Mouse (Mus musculus): ENCODE data around the gene Dedd2. TPM values are rescaled to one million over a fixed set of nuclear protein-coding genes. Genes with fewer than 3 reads are reported as not detected.

Dedd2 gene
- polyA plus RNA-seq, 1 experiment = 29.6 TPM

DNA sequence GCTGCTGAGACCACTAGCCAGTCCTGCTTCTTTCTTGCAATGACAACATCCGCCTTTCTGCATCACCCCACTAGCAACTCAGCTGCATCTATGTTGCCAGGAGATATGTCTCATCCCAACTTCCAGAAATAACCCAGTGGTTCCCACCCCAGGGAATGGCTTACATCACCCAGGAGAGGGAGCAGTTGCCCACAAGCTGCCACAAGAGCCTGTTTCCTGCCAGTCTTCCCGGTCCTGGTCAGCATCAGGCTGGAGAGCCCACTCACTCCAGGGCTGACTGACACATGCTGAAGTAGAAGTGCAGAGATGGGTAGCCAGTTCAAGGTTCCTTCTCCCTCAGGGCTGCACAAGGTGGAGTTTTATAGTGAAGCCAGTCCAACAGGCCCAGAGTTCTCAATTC is 20.6 kb upstream of the Dedd2 start:
- 16% methylated on average over 2 of the region's 2 CpGs for WGBS
- no peak overlapping the region for H3K4me3 ChIP-seq (replicated peaks; ENCODE audit: insufficient read depth, low read depth, low read length)
- H3K4me1 ChIP-seq (ENCODE audit: control insufficient read depth, insufficient read depth, low read length) = 0 out of 2 replicates have a peak, but pooled peaks cover 3% of the 10 kb centered on the region
- H3K27ac ChIP-seq (ENCODE audit: insufficient read depth, low read length) = no peak overlapping the region
- DNase-seq = peak; percentile 60 to 70
- H3K27me3 ChIP-seq (ENCODE audit: control insufficient read depth, insufficient read depth, low read length) = no peaks in the 10 kb centered on the region
- peak; percentile 65 for TF ChIP-seq CTCF (IDR thresholded peaks at IDR 0.05; ENCODE audit: borderline replicate concordance, insufficient read depth, low read depth, low read length)
- no peak for TF ChIP-seq POLR2A (IDR thresholded peaks at IDR 0.05; ENCODE audit: borderline replicate concordance, insufficient read depth, low read length)

DNA sequence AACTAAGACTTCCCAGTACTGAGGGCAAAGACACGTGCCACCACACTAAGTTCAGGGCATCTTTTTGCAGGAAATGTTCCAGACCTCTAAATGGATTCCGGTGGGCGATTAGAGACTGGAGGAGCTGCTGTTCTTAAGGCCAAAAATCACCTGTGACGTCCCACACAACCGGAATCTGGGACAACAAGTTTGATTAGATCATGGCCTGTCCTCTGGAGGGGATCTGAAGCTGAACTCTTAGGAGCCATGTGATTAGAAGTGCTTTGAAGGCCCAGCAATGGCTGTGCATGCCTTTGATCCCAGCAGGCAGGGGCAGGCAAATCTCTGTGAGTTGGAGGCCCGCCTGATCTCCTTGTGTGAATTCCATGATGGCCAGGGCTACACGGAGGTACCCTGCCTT is 20.2 kb upstream of the Dedd2 start:
- 73% methylated on average over 7 of the region's 7 CpGs for WGBS
- TF ChIP-seq CTCF (IDR thresholded peaks at IDR 0.05; ENCODE audit: borderline replicate concordance, insufficient read depth, low read depth, low read length) = no peak
- no peak for TF ChIP-seq POLR2A (IDR thresholded peaks at IDR 0.05; ENCODE audit: borderline replicate concordance, insufficient read depth, low read length)
- no peaks in the 10 kb centered on the region for H3K27me3 ChIP-seq (ENCODE audit: control insufficient read depth, insufficient read depth, low read length)
- no peak overlapping the region for H3K27ac ChIP-seq (ENCODE audit: insufficient read depth, low read length)
- peaks cover 3% of the 10 kb centered on the region; the same call in 1 of the 2 replicates for H3K4me1 ChIP-seq (ENCODE audit: control insufficient read depth, insufficient read depth, low read length)
- H3K4me3 ChIP-seq (replicated peaks; ENCODE audit: insufficient read depth, low read depth, low read length) = no peak overlapping the region
- no peak for DNase-seq

DNA sequence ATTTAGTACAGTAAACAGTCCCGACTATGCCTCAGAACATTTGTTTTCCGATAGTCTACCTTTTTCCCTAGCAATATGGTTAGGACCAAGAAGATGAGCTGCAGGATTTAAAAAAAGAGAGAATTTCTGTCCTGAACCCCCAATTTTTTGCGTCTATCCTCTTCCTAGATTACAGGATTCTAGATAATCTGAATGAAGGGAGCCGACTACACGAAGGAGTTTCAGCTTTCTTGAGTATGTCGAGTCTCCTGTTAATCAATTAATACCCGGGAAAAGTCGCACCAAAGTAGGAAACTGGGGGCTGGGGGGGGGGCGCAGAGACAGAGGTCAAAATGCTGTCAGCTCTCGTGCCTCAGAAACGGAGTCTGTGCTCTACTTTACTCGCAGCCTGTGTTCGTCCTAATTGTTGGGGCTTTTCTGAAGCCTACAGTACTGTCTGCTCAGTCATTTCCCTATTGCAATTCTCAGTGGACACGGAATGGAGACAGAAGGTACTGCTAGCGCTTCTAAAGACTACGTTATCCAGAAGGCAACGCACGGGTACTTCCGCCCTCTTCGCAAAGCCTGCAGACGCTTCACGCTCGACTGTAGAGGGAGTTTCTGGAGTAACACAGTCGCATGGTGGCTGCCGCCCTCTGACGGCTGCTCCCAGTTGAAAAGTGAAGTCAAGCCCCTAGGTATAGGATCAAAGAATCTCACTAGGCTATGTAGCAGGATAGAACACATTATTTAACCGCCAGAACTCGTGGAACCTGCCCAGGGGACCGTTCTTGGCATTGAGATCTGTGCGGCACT is 18.6 kb upstream of the Dedd2 start:
- H3K4me3 ChIP-seq (replicated peaks; ENCODE audit: insufficient read depth, low read depth, low read length) = peak overlapping the region; percentile 50
- H3K27ac ChIP-seq (ENCODE audit: insufficient read depth, low read length) = peak overlapping the region; percentile 82
- no peaks in the 10 kb centered on the region for H3K27me3 ChIP-seq (ENCODE audit: control insufficient read depth, insufficient read depth, low read length)
- TF ChIP-seq POLR2A (IDR thresholded peaks at IDR 0.05; ENCODE audit: borderline replicate concordance, insufficient read depth, low read length) (peak; percentile 55; the same call in 1 of the 2 replicates), CTCF (IDR thresholded peaks at IDR 0.05; ENCODE audit: borderline replicate concordance, insufficient read depth, low read depth, low read length) (peak; percentile 71)
- peak; percentile 87 to 93 for DNase-seq
- peaks cover 6% of the 10 kb centered on the region; the same call in 1 of the 2 replicates for H3K4me1 ChIP-seq (ENCODE audit: control insufficient read depth, insufficient read depth, low read length)
- under 1% methylated on average over 30 of the region's 30 CpGs for WGBS

DNA sequence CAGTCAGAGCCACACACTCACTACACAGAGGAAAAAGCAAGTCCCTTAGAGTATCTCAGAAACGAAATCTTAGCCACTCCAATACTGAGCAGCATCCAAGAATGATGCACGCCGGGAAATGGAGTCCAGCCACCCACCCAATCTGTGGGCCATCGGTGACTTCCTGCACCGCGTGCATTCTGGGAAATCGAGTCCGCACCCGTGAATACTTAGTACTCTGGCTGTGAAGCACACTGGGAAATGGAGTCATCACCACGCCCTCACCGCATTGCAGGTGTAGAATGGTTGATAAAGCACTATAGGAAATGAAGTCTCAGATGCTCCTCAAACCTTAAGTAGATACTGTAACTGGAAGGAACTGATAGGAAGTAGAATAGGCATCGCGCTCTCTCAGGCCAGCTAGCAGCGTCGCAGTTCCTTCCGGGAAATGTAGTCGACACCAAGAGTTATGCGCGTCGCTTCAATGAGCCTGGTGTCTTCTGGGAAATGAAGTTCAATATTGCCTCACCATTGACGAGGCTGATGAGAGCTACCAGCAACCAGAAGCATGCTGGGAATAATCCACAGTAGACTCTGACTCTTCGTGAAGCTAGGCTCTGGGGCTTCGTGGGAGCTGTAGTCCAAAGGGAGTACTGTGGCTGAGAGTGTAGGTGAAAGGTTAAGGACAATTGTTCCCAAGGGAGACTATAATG is 17.7 kb upstream of the Dedd2 start:
- peaks cover 6% of the 10 kb centered on the region; the same call in 1 of the 2 replicates for H3K4me1 ChIP-seq (ENCODE audit: control insufficient read depth, insufficient read depth, low read length)
- peak; percentile 52; the same call in 1 of the 2 replicates for TF ChIP-seq POLR2A (IDR thresholded peaks at IDR 0.05; ENCODE audit: borderline replicate concordance, insufficient read depth, low read length)
- TF ChIP-seq CTCF (IDR thresholded peaks at IDR 0.05; ENCODE audit: borderline replicate concordance, insufficient read depth, low read depth, low read length) = no peak
- WGBS = under 1% methylated on average over 23 of the region's 23 CpGs

DNA sequence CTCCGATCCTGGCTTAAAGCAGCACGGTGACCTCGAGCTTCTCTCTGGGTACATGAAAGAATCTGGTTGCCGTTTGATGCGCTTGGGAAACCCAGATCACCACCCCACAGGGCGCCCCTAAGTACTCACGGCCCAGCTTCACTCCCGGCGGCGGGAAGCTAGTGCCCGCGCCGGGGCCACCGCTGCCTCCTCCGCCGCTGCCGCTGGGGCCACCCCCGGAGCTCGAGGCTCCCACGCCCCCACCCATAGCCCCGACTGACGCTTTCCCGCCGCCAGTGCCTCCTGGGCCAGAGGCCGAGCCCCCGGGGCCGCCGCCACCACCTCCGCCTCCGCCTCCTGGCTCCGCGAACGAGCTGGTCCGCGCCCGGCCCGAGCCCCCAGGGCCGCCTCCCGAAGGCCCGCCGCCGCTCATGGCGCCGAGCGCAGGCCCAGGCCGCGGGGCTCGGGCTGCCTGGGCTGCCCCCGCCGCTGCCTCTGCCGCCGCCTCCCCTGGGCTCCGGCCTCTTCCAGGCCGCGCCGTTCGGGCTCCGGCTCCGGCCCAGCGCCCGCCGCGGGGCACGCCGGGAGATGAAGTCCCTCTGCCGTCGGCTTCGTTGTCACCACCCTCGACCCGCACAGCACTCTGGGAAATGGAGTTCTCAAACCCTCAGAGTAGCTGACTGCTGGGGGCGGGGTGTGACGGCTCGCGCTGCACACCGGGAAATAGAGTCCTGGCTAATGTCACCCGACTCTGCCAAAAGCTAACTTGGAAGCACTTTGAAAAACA is 17.0 kb upstream of the Dedd2 start, which contains the start of gene Gsk3a:
Gene Gsk3a (minus strand): TSS at position 603 of the 766 bp plus-strand sequence.
- DNase-seq = peak; percentile 99

More for the DNA sequence above, 17.7 kb upstream of the Dedd2 start:
- DNase-seq = peak; percentile 96 to 97
- no peaks in the 10 kb centered on the region for H3K27me3 ChIP-seq (ENCODE audit: control insufficient read depth, insufficient read depth, low read length)
- peak overlapping the region; percentile 61 for H3K4me3 ChIP-seq (replicated peaks; ENCODE audit: insufficient read depth, low read depth, low read length)
- H3K27ac ChIP-seq (ENCODE audit: insufficient read depth, low read length) = peak overlapping the region; percentile 86

DNA sequence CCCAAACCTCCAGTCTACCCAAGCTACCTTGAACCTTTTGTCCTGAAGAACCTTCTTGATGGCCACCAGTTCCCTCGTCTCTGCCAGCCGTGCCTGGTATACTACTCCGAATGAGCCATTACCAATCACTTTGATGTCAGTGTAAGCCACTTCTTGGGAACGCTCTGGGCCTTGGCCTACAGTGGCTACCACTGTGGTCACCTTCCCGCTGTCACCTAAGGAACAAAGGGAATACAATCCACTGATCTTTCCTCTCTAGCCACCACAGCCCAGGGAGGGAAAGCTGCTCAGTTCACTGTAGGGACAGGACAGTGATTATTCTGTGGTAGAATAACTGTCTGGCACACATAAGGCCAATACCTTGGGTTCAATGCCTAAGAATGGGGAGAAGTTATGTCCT is 15.1 kb upstream of the Dedd2 start:
- no peak overlapping the region for H3K4me3 ChIP-seq (replicated peaks; ENCODE audit: insufficient read depth, low read depth, low read length)
- peaks cover 6% of the 10 kb centered on the region; the same call in 1 of the 2 replicates for H3K4me1 ChIP-seq (ENCODE audit: control insufficient read depth, insufficient read depth, low read length)
- TF ChIP-seq CTCF (IDR thresholded peaks at IDR 0.05; ENCODE audit: borderline replicate concordance, insufficient read depth, low read depth, low read length) = no peak
- no peak for TF ChIP-seq POLR2A (IDR thresholded peaks at IDR 0.05; ENCODE audit: borderline replicate concordance, insufficient read depth, low read length)
- whole genome bisulfite sequencing = 87% methylated on average over 5 of the region's 5 CpGs
- H3K27ac ChIP-seq (ENCODE audit: insufficient read depth, low read length) = no peak overlapping the region
- DNase-seq = no peak
- no peaks in the 10 kb centered on the region for H3K27me3 ChIP-seq (ENCODE audit: control insufficient read depth, insufficient read depth, low read length)

More for the DNA sequence above, 17.0 kb upstream of the Dedd2 start, which contains the start of gene Gsk3a:
- under 1% methylated on average over 69 of the region's 76 CpGs for WGBS
- peaks cover 6% of the 10 kb centered on the region; the same call in 1 of the 2 replicates for H3K4me1 ChIP-seq (ENCODE audit: control insufficient read depth, insufficient read depth, low read length)
- no peaks in the 10 kb centered on the region for H3K27me3 ChIP-seq (ENCODE audit: control insufficient read depth, insufficient read depth, low read length)
- H3K27ac ChIP-seq (ENCODE audit: insufficient read depth, low read length) = peak within 1 kb of the TSS; percentile 86
- TF ChIP-seq CTCF (IDR thresholded peaks at IDR 0.05; ENCODE audit: borderline replicate concordance, insufficient read depth, low read depth, low read length) (no peak), POLR2A (IDR thresholded peaks at IDR 0.05; ENCODE audit: borderline replicate concordance, insufficient read depth, low read length) (peak; percentile 44; the same call in 1 of the 2 replicates)
- H3K4me3 ChIP-seq (replicated peaks; ENCODE audit: insufficient read depth, low read depth, low read length) = peak within 1 kb of the TSS; percentile 81

DNA sequence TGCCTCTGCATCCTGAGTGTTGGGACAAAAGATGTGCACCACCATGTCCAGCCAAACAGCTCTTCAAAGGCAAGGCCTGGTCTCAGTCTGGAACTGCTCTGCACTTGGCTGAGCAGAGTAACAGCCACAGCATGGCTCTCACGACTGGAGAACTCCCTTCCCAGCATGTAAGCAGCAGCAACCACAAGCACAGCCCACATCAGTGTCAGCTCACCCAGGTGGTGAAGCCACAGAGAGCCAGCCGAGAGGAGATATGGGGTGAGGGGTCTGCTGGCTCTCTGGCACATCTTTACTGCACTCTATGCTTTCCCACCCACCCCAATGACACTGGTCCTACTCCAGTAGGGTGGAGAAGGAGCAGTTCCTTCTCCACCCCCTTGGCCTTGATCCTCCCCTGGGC is 12.6 kb upstream of the Dedd2 start:
- TF ChIP-seq CTCF (IDR thresholded peaks at IDR 0.05; ENCODE audit: borderline replicate concordance, insufficient read depth, low read depth, low read length) (no peak), POLR2A (IDR thresholded peaks at IDR 0.05; ENCODE audit: borderline replicate concordance, insufficient read depth, low read length) (no peak)
- H3K27ac ChIP-seq (ENCODE audit: insufficient read depth, low read length) = no peak overlapping the region
- DNase-seq = no peak
- H3K4me3 ChIP-seq (replicated peaks; ENCODE audit: insufficient read depth, low read depth, low read length) = no peak overlapping the region
- 62% methylated on average over 2 of the region's 2 CpGs for WGBS
- H3K4me1 ChIP-seq (ENCODE audit: control insufficient read depth, insufficient read depth, low read length) = peaks cover 6% of the 10 kb centered on the region; the same call in 1 of the 2 replicates
- H3K27me3 ChIP-seq (ENCODE audit: control insufficient read depth, insufficient read depth, low read length) = no peaks in the 10 kb centered on the region

Data from cerebellum, adult 2 months (tissue).